Mouse (Mus musculus) heart, adult 9 months (tissue): ENCODE measurements around the gene Ube2j2.

ENCODE experiments used
- DNase-seq, 2 experiments: peaks; one replicate each; pipeline ENCODE4 v3.0.0; 2022; ENCODE audit warnings: low spot score in 2 of 2

Gene Ube2j2

GRCm38 (mm10) chr4:155943534-155944249 lies at the start of gene Ube2j2:
Gene Ube2j2, plus strand, starts transcription at chr4:155943831.
- DNase-seq = peak; percentile 96 to 98

- peak; percentile 88 to 89 for DNase-seq
Measured at GRCm38 (mm10) chr4:155894311-155894881, 49.2 kb upstream of the Ube2j2 start.

- DNase-seq = peak; percentile 78 to 79
Measured at GRCm38 (mm10) chr4:155895216-155895615, 48.4 kb upstream of the Ube2j2 start.

- peak in 1 of 2 experiments; percentile 19 for DNase-seq
Measured at GRCm38 (mm10) chr4:155895826-155896225, 47.8 kb upstream of the Ube2j2 start.

- peak in 1 of 2 experiments; percentile 2 for DNase-seq
Measured at GRCm38 (mm10) chr4:155896461-155896860, 47.2 kb upstream of the Ube2j2 start.

- DNase-seq = no peak
Measured at GRCm38 (mm10) chr4:155898318-155898717, 45.3 kb upstream of the Ube2j2 start.

GRCm38 (mm10) chr4:155899355-155899754 lies 44.3 kb upstream of the Ube2j2 start:
- DNase-seq = no peak

GRCm38 (mm10) chr4:155901205-155901604 lies 42.4 kb upstream of the Ube2j2 start:
- DNase-seq = peak; percentile 32 to 47

GRCm38 (mm10) chr4:155903246-155903645 lies 40.4 kb upstream of the Ube2j2 start:
- peak in 1 of 2 experiments; percentile 0 for DNase-seq

- DNase-seq = peak in 1 of 2 experiments; percentile 0
Measured at GRCm38 (mm10) chr4:155904318-155905102, 39.1 kb upstream of the Ube2j2 start.

- DNase-seq = no peak
Measured at GRCm38 (mm10) chr4:155905634-155906033, 38.0 kb upstream of the Ube2j2 start.

GRCm38 (mm10) chr4:155906125-155906524 lies 37.5 kb upstream of the Ube2j2 start:
- no peak for DNase-seq

GRCm38 (mm10) chr4:155907003-155907402 lies 36.6 kb upstream of the Ube2j2 start:
- no peak for DNase-seq

GRCm38 (mm10) chr4:155908281-155908680 lies 35.4 kb upstream of the Ube2j2 start:
- no peak for DNase-seq

GRCm38 (mm10) chr4:155908751-155909150 lies 34.9 kb upstream of the Ube2j2 start:
- DNase-seq = peak in 1 of 2 experiments; percentile 4

- no peak for DNase-seq
Measured at GRCm38 (mm10) chr4:155932031-155932430, 11.6 kb upstream of the Ube2j2 start.

GRCm38 (mm10) chr4:155943049-155943452 lies 580 bp upstream of the Ube2j2 start:
- peak; percentile 44 to 53 for DNase-seq

GRCm38 (mm10) chr4:155944271-155944670 lies 640 bp downstream of the Ube2j2 start:
- DNase-seq = no peak

GRCm38 (mm10) chr4:155947094-155947493 lies 3.5 kb downstream of the Ube2j2 start:
- DNase-seq = no peak

- no peak for DNase-seq
Measured at GRCm38 (mm10) chr4:155955491-155955890, 11.9 kb downstream of the Ube2j2 start.

- peak; percentile 47 to 65 for DNase-seq
Measured at GRCm38 (mm10) chr4:155959275-155959674, 15.6 kb downstream of the Ube2j2 start.

- peak; percentile 23 to 24 for DNase-seq
Measured at GRCm38 (mm10) chr4:155962167-155962971, 18.7 kb downstream of the Ube2j2 start, which contains the start of gene C1qtnf12. Gene C1qtnf12, plus strand, starts transcription at chr4:155962318.
